Mouse (Mus musculus) kidney, postnatal 4 days (tissue): Measurements from ENCODE around the gene Gli3.

Experiments used
- DNase-seq, 2 experiments: peaks; one replicate each; pipeline ENCODE4 v3.0.0; 2021; ENCODE audit warnings: mixed read lengths in 2 of 2

The Gli3 gene

DNA sequence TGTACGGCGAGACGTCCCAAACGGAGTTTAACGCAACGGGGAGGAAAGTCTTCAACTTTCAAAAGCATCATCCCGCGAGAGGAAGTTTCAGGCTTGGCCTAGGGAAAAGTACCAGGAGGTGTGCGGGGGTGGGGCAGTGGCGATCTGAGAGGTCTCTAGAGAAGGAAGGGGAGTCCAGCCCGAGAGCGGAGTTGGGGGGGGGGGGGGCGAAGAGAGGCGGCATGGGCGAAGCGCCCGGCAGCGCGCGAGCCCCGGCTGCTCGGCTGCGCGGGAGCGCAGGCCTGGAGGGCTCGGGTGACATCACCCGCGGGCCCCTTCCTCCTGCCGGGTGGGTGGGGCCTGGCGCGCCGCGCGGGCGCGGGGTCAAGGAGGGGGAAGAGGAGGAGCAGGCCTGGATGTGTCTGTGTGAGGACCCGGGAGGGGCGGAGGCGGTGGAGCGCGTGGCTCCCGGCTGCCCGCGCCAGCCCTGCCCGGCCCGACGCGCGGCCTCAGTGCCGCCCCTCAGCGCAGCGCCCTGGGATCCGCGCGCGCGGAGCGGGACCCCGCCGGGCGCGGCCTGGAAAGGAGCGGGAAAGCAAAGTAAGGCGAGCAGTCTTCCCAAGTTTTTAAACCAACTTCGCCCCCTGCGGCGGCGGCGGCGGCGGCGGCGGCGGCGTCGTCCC, at the start of gene Gli3:
Gene Gli3, plus strand, starts transcription at position 406 of the 662 bp plus-strand sequence.
- DNase-seq = peak; percentile 84 to 91

GRCm38 (mm10) chr13:15421182-15421750, 41.8 kb upstream of the Gli3 start:
- DNase-seq = peak; percentile 3 to 5

DNA sequence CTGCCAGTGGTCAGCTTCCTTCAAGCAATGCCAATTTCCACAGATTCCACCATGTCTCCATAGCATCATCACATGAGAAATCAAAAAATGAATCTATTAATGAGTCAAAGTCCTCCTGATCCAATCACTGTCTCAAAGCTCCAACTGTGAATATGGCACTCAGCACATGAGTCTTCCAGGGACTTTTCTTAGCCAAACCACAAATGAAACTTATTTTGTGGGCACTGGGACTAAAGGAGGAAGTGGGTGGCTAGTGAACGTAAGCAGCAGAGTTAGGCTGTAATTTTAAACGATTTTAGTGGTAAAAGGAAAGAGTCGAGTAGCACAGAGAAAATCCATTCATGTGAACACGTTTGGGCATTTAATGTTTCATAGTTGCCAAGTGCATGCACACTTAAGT, 21.0 kb upstream of the Gli3 start:
- DNase-seq = no peak

- DNase-seq = peak in 1 of 2 experiments; percentile 3
Measured at GRCm38 (mm10) chr13:15444312-15444711, 18.7 kb upstream of the Gli3 start.

DNA sequence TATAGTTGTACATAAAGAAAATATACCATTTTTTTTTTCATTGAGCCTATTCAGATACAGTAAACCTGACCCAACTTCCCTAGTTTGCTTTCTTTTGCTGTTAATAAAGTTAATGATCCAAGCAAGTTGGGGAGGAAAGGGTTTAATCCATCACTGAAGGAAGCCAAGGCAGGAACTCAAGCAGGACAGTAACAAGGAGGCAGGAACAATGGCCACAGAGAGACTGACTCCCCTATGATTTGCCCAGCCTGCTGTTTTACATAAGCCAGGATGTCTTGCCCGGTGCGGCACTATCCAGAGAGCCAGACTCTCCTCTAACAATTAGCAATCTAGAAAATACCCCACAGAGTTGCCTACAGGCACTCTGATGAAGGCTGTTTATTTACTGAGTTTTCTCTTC, 17.4 kb upstream of the Gli3 start:
- no peak for DNase-seq

GRCm38 (mm10) chr13:15446004-15446403, 17.0 kb upstream of the Gli3 start:
- no peak for DNase-seq

GRCm38 (mm10) chr13:15446782-15447564, 16.1 kb upstream of the Gli3 start:
- no peak for DNase-seq

- no peak for DNase-seq
Measured at GRCm38 (mm10) chr13:15450941-15451340, 12.1 kb upstream of the Gli3 start.

- no peak for DNase-seq
Measured at GRCm38 (mm10) chr13:15457841-15458240, 5.2 kb upstream of the Gli3 start.

GRCm38 (mm10) chr13:15461926-15462325, 1.1 kb upstream of the Gli3 start:
- DNase-seq = peak in 1 of 2 experiments; percentile 7

DNA sequence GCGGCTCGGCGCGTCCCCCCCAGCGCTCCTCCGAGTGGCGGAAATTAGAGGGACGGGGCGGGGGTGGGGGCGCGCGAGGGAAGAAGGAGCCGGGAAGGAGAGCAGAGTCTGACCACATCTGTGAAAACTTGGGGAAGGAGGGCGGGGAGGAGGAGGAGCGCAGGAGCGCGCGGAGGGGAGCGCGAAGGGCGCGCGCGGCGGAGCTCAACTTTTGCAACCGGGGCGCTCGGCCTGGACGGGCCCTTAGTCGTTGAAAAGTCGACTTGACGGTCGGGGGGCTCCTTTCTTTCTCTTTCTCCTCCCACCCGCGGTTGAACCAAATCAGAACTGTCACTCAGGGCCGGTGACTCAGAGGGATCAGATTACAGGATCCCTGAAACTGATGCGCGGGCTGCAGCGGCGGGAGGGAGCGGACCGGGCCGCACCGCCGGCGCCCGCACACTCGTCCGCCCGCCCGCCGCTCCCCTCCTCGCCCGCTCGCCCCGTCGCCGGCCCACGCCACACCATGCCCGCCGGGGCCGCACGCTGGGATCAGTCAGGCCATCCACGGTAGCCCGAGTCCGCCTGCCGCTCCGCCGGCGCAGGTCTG, 551 bp downstream of the Gli3 start:
- peak; percentile 76 to 85 for DNase-seq

- peak; percentile 70 to 82 for DNase-seq
Measured at GRCm38 (mm10) chr13:15464081-15464526, 1.1 kb downstream of the Gli3 start.

DNA sequence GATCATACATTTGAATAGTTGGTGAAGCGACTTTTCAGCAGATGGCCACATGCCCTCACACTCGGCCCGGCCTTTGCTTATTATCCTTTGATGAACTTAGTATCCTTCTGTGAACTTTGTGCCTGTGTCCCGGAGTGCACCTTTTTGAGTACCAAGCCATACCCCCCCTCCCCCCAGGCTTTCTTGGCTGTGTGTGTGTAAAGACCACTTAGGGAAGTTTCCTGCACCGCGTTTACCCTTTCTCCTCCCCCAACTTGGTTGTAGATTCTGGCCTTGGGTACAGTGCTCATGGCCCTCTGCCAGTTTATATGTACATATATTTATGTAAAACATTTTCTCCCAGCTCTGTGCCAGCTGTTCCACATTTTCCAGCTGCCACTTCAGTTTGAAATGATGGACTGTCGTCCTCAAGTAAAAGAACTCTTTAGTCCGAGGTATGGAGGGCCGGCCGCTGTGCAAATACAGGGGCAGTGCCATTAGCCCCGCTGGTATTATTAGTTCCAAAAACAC, 1.8 kb downstream of the Gli3 start:
- DNase-seq = peak in 1 of 2 experiments; percentile 22

- DNase-seq = no peak
Measured at GRCm38 (mm10) chr13:15466496-15466895, 3.5 kb downstream of the Gli3 start.

DNA sequence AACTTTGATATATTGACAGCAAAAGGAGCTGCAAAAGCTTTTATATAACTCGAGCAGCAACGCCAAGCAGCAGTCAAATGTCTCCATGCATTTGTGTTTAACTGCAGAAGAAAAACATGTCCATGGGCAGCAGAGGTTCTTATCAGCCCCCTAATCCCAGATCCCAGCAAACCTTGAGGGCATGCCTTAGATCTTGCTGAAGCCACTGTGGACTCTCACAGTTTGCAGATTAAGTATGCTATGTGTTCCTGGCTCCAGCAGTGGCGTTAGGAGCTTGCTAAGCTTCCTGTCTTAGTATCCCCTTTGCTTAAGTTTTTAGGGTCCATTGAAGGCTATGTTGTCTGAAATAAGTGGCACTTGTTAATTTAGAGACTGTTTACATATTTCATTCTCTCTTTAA, 4.4 kb downstream of the Gli3 start:
- DNase-seq = no peak

DNA sequence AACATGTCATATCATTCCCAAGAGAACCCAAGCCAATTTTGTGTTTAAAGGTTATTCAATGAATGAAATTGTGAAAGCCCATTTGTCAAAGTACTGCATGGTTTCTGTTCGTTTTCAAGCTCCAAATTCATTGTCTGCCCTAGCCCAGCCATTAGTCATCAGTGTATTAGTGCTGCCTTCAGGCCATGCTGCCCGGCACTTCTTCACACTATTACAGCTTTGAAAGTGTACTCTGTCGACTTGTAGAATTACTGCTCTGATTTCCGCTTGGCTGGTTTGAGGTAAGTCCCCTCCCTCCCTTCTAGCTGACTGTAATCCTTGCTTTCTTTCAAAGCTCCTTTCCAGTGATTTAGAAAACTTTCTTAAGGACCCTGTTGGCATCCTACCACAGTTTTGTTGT, 5.4 kb downstream of the Gli3 start:
- no peak for DNase-seq

GRCm38 (mm10) chr13:15470056-15470455, 7.0 kb downstream of the Gli3 start:
- DNase-seq = no peak

DNA sequence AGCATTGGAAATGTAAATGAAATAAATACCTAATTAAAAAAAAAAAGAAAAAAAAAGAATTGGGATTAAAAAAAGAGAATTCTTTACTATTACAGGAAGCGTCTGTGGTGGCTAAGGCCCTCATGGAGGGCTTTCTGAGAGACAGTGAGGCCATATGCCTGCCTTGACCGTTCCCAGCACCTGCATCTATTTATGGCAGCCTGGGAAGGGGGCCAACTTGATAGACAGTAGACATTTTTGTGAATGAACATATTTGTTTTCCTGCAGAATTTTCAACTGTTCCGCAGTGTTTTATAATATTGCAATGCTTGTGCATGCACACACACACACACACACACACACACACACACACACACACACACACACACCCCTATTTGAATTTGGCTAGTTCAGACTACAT, 9.7 kb downstream of the Gli3 start:
- DNase-seq = no peak

DNA sequence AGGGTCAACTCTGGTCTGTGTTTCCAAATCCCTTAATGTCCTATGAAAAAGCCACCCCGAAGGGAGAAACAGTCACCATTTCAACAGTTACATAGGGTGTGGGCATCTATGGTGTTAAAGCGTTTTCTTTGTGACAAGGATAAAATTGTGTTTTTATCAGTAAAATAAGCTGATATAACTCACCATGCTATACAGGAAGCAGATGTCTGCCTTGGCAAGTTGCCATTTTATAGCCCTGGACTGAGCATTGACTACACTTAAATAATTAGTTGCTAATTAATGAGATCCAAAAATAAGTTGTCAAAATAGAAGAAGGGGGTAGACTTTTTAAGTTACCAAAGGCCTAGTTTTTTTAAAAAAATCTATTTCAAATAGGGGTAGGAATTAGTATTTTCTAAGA, 11.4 kb downstream of the Gli3 start:
- DNase-seq = no peak

DNA sequence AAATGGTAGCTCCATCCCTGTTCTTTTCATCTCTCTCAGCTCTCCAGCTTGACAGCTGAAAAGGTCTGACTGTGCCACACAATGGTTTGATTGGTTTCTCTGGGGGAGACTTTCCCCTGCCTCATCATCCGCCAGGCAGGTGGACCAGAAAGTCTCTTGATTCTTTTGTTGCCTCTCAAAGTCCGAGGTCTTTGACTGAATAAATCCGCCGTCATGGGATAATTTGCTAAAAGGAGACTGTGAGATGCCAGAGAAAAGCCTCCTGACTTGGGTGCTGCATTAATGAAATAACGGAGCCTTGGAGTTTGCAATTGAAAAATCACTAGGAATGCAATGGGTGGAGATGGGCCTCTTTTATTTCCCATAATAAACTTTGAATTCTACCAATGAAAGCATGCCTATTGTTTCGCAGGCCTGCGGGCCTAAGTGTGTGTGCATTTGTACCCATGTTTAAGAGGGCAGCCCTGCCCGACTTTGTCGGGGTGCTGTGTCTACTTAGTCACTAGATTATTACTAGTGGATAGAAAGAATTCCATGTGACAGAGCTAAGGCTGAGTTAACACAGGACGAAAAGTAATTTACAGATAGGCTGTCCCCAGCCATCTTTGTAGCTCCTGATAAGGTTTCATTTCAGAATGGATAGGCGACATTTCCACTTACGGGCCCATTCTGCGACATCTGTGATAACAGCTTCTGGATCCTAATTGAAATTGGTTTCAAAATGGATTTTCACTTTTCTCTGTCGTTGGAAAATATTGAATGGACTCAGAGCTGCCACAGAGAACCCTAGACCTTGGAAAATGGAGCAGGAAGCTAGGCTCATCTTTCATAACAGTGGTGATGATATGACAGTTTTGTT, 23.2 kb downstream of the Gli3 start:
- no peak for DNase-seq

DNA sequence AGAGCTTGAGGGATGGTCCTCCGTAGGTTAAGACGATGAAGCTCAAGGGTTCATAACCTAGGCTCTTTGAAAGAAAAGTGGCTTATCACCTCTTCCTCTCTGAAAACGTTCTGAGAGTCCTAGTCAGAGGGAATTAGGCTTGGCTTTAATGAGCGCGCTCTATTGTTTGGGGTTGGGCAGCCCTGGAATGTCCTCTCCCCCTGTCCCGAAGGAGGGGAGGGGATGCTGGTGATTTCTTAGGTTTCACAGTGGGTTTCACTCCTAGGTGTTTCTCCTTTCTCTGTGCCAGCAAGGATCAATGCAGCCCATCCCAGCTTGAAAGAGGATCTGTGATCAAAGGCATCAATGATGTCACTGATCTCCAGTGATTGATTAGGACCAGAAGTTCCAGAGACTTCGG, 24.3 kb downstream of the Gli3 start:
- DNase-seq = no peak

- no peak for DNase-seq
Measured at GRCm38 (mm10) chr13:15488065-15488464, 25.0 kb downstream of the Gli3 start.
